Mouse (Mus musculus) gastrocnemius, postnatal 14 days (tissue): Measurements from ENCODE around the gene Cwc27. TPM values are rescaled to one million over a fixed set of nuclear protein-coding genes. Genes with fewer than 3 reads are reported as not detected.

ENCODE experiments used
- DNase-seq: peaks from one replicate; pipeline ENCODE4 v3.0.0; 2021; ENCODE audit warnings: mixed read lengths
- intact Hi-C: fragments of 180-260 bp; cut with DNase I; formaldehyde crosslinking; loops from one replicate; pipeline ENCODE4 v1.15.1; 2025; ENCODE audit warnings: low total_unique reads
- total RNA-seq, 2 experiments: library from RNA; stranded (reverse); gene quantifications; 2 replicates each; pipeline ENCODE4 v1.2.3; 2021

The Cwc27 gene
- total RNA-seq, 2 experiments from 2014 or later = 10.2 to 10.3 TPM

- intact Hi-C loops = no loop called here
- no peak for DNase-seq
Measured at GRCm38 (mm10) chr13:104622102-104622743, 194.7 kb downstream of the Cwc27 start.

GRCm38 (mm10) chr13:104620423-104620822, 196.5 kb downstream of the Cwc27 start:
- intact Hi-C loops = no loop called here
- no peak for DNase-seq

- intact Hi-C loops = no loop called here
- no peak for DNase-seq
Measured at GRCm38 (mm10) chr13:104619503-104620288, 197.2 kb downstream of the Cwc27 start.

- intact Hi-C loops = no loop called here
- no peak for DNase-seq
Measured at GRCm38 (mm10) chr13:104617201-104617600, 199.7 kb downstream of the Cwc27 start.

GRCm38 (mm10) chr13:104615999-104616810, 200.7 kb downstream of the Cwc27 start:
- intact Hi-C loops = no loop called here
- no peak for DNase-seq

GRCm38 (mm10) chr13:104615111-104615510, 201.8 kb downstream of the Cwc27 start:
- intact Hi-C loops = no loop called here
- DNase-seq = no peak

GRCm38 (mm10) chr13:104611296-104611695, 205.6 kb downstream of the Cwc27 start:
- DNase-seq = no peak
- intact Hi-C loops = no loop called here

- intact Hi-C loops = no loop called here
- no peak for DNase-seq
Measured at GRCm38 (mm10) chr13:104610210-104611111, 206.5 kb downstream of the Cwc27 start.

GRCm38 (mm10) chr13:104608516-104608915, 208.4 kb downstream of the Cwc27 start:
- intact Hi-C loops = no loop called here
- DNase-seq = no peak

- DNase-seq = no peak
- intact Hi-C loops = no loop called here
Measured at GRCm38 (mm10) chr13:104606786-104607580, 210.0 kb downstream of the Cwc27 start.

GRCm38 (mm10) chr13:104605111-104605510, 211.8 kb downstream of the Cwc27 start:
- intact Hi-C loops = no loop called here
- no peak for DNase-seq

- no peak for DNase-seq
- intact Hi-C loops = no loop called here
Measured at GRCm38 (mm10) chr13:104602197-104602596, 214.7 kb downstream of the Cwc27 start.

GRCm38 (mm10) chr13:104601783-104602182, 215.2 kb downstream of the Cwc27 start:
- intact Hi-C loops = no loop called here
- no peak for DNase-seq

- intact Hi-C loops = no loop called here
- DNase-seq = no peak
Measured at GRCm38 (mm10) chr13:104596199-104596598, 220.7 kb downstream of the Cwc27 start.

GRCm38 (mm10) chr13:104594820-104595351, 222.1 kb downstream of the Cwc27 start:
- intact Hi-C loops = no loop called here
- no peak for DNase-seq

GRCm38 (mm10) chr13:104590931-104591330, 226.0 kb downstream of the Cwc27 start:
- DNase-seq = no peak
- intact Hi-C loops = no loop called here

GRCm38 (mm10) chr13:104590097-104590607, 226.8 kb downstream of the Cwc27 start:
- DNase-seq = no peak
- intact Hi-C loops = no loop called here

- DNase-seq = no peak
- intact Hi-C loops = no loop called here
Measured at GRCm38 (mm10) chr13:104588383-104588782, 228.6 kb downstream of the Cwc27 start.
